Mouse (Mus musculus): ENCODE results near the gene Pilrb1.
"Not testable (repeated sequence)": the region's sequence is repeated elsewhere in the genome, so short reads cannot be mapped to it uniquely, and the experiment has no call there.

The Pilrb1 gene

GRCm38 (mm10) chr5:137857960-137858710, at the start of gene Pilrb1:
TSS of gene Pilrb1 (minus strand) at chr5:137858106.
- not testable (repeated sequence) for DNase-seq (ENCODE audit: low spot score in 2 of 2)

- DNase-seq (ENCODE audit: low spot score in 2 of 2) = no peak
These were observed 39.9 kb upstream of the Pilrb1 start for GRCm38 (mm10) chr5:137897812-137898211.

- no peak for DNase-seq (ENCODE audit: low spot score in 2 of 2)
These were observed 35.0 kb upstream of the Pilrb1 start for GRCm38 (mm10) chr5:137892954-137893353.

GRCm38 (mm10) chr5:137887666-137888065, 29.8 kb upstream of the Pilrb1 start:
- no peak for DNase-seq (ENCODE audit: low spot score in 2 of 2)

GRCm38 (mm10) chr5:137885894-137886293, 28.0 kb upstream of the Pilrb1 start:
- peak; percentile 32 to 69 for DNase-seq (ENCODE audit: low spot score in 2 of 2)

GRCm38 (mm10) chr5:137883345-137883744, 25.4 kb upstream of the Pilrb1 start:
- no peak for DNase-seq (ENCODE audit: low spot score in 2 of 2)

GRCm38 (mm10) chr5:137882922-137883321, 25.0 kb upstream of the Pilrb1 start:
- DNase-seq (ENCODE audit: low spot score in 2 of 2) = no peak

GRCm38 (mm10) chr5:137877860-137878259, 20.0 kb upstream of the Pilrb1 start:
- peak; percentile 35 to 70 for DNase-seq (ENCODE audit: low spot score in 2 of 2)

- no peak for DNase-seq (ENCODE audit: low spot score in 2 of 2)
These were observed 17.1 kb upstream of the Pilrb1 start for GRCm38 (mm10) chr5:137875054-137875453.

GRCm38 (mm10) chr5:137872381-137872702, 14.4 kb upstream of the Pilrb1 start:
- DNase-seq (ENCODE audit: low spot score in 2 of 2) = not testable (repeated sequence)

- DNase-seq (ENCODE audit: low spot score in 2 of 2) = not testable (repeated sequence)
These were observed 13.9 kb upstream of the Pilrb1 start, which contains the start of gene Pilrb2 for GRCm38 (mm10) chr5:137871644-137872380. TSS of gene Pilrb2 (minus strand) at chr5:137871815.

- DNase-seq (ENCODE audit: low spot score in 2 of 2) = not testable (repeated sequence)
These were observed 10.7 kb upstream of the Pilrb1 start for GRCm38 (mm10) chr5:137868600-137868999.

GRCm38 (mm10) chr5:137864008-137864407, 6.1 kb upstream of the Pilrb1 start:
- DNase-seq (ENCODE audit: low spot score in 2 of 2) = not testable (repeated sequence)

- peak; percentile 25 to 62 for DNase-seq (ENCODE audit: low spot score in 2 of 2)
These were observed 1.0 kb downstream of the Pilrb1 start for GRCm38 (mm10) chr5:137856870-137857269.

GRCm38 (mm10) chr5:137854907-137855306, 3.0 kb downstream of the Pilrb1 start:
- not testable (repeated sequence) for DNase-seq (ENCODE audit: low spot score in 2 of 2)

GRCm38 (mm10) chr5:137850313-137850712, 7.6 kb downstream of the Pilrb1 start:
- not testable (repeated sequence) for DNase-seq (ENCODE audit: low spot score in 2 of 2)

- peak; percentile 7 to 45 for DNase-seq (ENCODE audit: low spot score in 2 of 2)
These were observed 20.8 kb downstream of the Pilrb1 start for GRCm38 (mm10) chr5:137837110-137837509.

- peak; percentile 9 to 60 for DNase-seq (ENCODE audit: low spot score in 2 of 2)
These were observed 21.3 kb downstream of the Pilrb1 start for GRCm38 (mm10) chr5:137836611-137837010.

GRCm38 (mm10) chr5:137835966-137836520, 21.9 kb downstream of the Pilrb1 start, which contains the start of gene Pilra:
TSS of gene Pilra (minus strand) at chr5:137836281.
- peak; percentile 14 to 62 for DNase-seq (ENCODE audit: low spot score in 2 of 2)

- peak; percentile 11 to 30 for DNase-seq (ENCODE audit: low spot score in 2 of 2)
These were observed 24.4 kb downstream of the Pilrb1 start for GRCm38 (mm10) chr5:137833500-137833899.

- peak; percentile 9 to 53 for DNase-seq (ENCODE audit: low spot score in 2 of 2)
These were observed 26.4 kb downstream of the Pilrb1 start for GRCm38 (mm10) chr5:137831506-137831905.

GRCm38 (mm10) chr5:137831106-137831505, 26.8 kb downstream of the Pilrb1 start:
- DNase-seq (ENCODE audit: low spot score in 2 of 2) = peak in 1 of 2 experiments; percentile 15
